Mouse (Mus musculus): ENCODE measurements around the gene Qrich1. TPM values are rescaled to one million over a fixed set of nuclear protein-coding genes. Genes with fewer than 3 reads are reported as not detected.
A peak's percentile ranks its signal among the peaks of the same experiment; 100 is the strongest.

Qrich1 gene
- total RNA-seq, 2 experiments from 2014 or later, result 123 to 130 TPM

DNA sequence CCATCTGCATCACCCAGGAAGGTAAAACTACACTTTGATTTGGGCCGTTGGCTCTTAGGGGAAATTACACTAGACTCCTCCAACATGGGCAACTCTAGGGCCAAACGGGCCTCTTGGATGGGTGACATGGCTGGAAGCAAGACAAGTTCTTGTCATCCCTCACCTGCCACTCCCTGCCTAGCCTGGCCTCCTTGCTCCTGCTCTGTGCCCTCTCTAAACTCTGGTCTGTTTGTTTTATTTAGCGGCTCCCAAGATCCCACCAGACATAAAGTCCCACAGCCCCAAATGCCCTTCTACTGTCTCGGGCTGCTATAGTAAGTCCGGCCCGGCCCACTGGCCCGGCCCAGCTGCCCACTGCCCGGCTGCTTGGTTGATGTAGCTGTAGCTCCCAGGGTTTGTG lies 47.1 kb downstream of the Qrich1 start:
- no peak for DNase-seq (ENCODE audit: low spot score in 2 of 2)

DNA sequence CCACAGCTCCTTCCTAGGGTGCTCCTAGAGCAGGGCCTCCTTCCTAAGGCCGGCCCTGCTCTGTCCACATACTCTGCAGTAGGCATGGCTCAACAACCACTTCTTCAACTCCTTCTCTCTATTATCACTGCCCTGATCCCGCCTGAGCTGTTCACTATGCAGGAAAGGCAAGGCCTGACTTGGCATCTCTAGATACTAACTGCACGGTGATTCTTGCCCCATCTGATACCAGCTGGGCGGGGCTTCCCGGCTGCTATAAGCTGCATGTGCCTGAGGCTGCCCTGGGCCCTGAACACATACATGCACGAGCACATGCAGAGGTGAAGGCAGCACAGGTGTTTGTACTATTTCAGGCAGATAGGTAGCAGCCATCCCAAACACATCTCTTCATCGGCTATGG lies 47.5 kb downstream of the Qrich1 start:
- no peak for DNase-seq (ENCODE audit: low spot score in 2 of 2)

- DNase-seq (ENCODE audit: low spot score in 2 of 2), result no peak
Measured at GRCm38 (mm10) chr9:108565881-108566814, 49.5 kb downstream of the Qrich1 start.

GRCm38 (mm10) chr9:108566815-108567776 lies 50.5 kb downstream of the Qrich1 start, which contains the start of gene Ndufaf3:
Gene Ndufaf3 (minus strand): TSS chr9:108567434.
- DNase-seq (ENCODE audit: low spot score in 2 of 2), result peak; percentile 96 to 97

GRCm38 (mm10) chr9:108567931-108568419 lies 51.4 kb downstream of the Qrich1 start:
- no peak for DNase-seq (ENCODE audit: low spot score in 2 of 2)

DNA sequence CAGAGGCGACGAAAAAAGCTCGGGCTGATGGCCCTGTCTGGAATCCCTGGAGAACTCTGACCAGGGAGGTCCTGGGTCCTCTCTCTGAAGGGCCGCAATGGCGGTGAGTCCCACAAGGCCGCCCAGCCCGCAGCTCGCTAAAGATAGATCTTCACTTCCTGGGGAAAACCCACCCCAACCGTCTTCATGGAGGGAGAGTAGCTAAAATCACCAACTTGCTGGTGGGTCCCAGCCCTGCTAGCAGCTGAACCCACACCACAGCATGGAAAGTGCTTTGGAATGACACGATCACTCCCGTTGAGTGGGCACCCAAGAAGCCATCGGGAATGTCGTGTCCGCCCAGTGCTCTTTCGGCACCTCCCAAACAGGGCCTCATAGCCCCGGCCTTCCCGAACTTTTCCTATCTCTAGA lies 51.9 kb downstream of the Qrich1 start:
- DNase-seq (ENCODE audit: low spot score in 2 of 2), result no peak

GRCm38 (mm10) chr9:108569381-108570206 lies 53.0 kb downstream of the Qrich1 start, which contains the start of gene Dalrd3:
Gene Dalrd3 (plus strand): TSS chr9:108569886.
- peak; percentile 77 to 92 for DNase-seq (ENCODE audit: low spot score in 2 of 2)

GRCm38 (mm10) chr9:108570207-108570896 lies 53.7 kb downstream of the Qrich1 start:
- peak in 1 of 2 experiments; percentile 77 for DNase-seq (ENCODE audit: low spot score in 2 of 2)

- DNase-seq (ENCODE audit: low spot score in 2 of 2), result no peak
Measured at GRCm38 (mm10) chr9:108571401-108571973, 54.9 kb downstream of the Qrich1 start.

DNA sequence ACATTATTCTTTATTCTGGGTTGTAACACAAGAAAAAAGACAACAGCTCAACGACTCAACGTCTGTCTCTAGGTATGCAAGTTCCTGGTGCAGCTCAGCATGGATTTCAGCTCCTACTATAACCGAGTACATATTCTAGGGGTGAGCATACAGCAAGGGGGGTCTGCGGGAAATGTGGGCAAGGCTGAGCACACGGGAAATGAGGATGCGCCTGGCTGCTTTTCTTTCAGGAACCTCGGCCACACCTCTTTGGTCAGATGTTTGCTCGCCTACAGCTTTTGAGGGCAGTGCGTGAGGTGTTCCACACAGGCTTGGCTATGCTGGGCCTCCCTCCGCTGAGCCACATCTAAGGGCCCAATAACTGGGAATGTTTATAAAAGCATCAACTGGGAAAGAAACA lies 55.7 kb downstream of the Qrich1 start:
- no peak for DNase-seq (ENCODE audit: low spot score in 2 of 2)

DNA sequence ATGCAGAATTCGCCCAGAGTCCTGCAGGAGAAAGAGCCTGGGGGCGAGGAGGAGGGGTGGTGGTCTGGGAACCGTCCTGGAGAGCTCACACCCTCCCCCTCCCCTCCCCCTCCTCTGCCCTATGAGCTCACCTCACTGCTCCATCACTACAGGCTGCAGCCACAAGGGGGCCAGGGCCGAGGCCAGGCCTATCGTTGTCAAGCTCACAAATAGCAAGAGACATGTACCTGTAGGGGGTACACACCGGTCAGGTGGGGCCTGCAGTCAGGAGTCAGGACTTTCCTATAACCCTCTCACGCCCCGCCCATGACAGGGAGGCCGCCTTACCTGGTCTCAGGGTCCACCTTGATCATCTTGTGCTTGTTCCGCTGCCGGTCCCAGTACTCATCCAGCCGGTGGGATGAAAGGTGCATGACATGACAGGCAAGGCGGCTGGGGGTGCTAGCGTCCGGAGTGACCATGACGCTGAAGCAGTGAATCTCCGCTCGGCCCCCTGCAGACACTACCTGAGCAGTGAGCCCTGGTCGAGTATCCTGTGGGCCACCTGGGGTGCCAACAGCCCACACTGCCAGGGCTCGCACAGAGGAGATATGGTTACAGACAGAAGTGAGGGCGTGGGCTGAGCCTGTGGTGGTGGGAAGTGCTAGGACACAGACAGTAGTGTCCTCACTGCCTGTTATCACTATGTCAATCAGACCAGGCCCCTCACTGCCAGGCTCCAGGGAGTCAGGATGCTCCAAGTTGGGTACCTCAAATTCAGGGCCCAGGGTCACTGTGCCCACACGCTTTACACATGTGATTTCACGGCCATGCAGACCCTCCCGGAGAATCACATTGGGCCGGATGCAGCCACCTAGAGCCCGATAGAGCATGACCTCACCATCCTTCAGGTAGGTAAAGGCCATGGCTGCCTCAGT lies 57.4 kb downstream of the Qrich1 start:
- DNase-seq (ENCODE audit: low spot score in 2 of 2), result no peak

DNA sequence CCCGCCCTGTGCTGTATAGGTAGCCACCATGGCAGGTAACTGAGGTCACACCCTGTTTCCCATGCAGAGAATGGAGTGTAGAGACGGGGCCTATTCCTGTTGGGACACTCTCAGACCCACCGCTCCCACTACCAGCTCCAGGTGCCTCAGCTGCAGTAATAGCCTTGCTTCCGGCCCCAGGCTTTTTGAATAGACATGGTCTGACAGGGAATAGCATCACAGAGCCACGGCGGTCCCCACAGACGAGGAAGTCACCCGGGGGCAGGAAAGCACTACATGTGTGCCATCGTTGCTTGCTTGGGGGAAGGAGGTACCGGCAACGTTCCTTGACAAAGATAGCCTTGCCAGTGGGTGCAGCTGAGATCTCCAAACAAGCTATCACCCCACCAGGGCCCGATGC lies 58.3 kb downstream of the Qrich1 start:
- DNase-seq (ENCODE audit: low spot score in 2 of 2), result no peak

DNA sequence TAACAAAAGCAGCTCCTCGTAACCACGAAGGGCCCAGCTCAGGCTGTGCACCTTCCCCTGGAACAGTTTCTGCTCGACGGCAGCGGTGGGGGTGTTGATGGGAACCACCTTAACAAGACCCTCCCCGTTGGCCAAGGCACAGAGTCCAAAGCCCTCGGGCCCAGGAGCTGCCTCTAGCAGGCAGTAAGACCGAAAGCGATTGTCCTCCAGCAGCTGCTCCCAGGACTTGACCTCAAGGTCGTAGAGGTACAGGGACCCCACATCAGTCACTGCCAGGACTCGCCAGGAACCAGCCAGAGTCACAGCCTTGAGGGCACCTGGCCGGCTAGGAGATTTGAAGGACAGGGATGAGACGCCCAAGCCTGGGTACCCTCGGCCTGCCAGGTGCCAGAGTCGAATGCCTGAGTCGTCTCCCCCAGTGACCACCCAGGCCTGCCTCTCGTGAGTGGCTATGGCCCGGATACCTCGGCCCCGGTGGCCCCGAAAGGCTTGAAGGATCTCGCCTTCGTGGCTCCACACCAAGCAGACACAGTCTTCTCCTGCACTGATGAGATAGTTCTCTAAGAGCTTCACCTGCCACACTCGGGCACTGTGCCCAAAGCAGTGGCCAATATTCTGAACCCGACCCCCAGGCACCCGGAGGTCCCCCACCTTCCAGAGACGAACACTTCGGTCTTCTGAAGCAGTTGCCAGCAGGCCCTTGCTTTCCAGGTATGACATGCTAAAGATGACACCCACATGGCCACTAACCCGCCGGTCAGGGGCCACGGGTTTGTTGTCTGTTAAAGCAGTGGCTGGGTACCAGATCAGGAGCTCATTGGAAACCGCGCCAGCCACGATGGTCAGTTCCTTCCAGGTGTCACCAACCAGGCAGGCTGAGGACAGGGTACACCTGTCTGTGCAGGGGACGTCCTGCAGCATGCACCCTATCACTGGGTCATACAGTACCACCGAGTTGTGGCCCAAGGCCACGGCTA lies 59.0 kb downstream of the Qrich1 start:
- no peak for DNase-seq (ENCODE audit: low spot score in 2 of 2)

DNA sequence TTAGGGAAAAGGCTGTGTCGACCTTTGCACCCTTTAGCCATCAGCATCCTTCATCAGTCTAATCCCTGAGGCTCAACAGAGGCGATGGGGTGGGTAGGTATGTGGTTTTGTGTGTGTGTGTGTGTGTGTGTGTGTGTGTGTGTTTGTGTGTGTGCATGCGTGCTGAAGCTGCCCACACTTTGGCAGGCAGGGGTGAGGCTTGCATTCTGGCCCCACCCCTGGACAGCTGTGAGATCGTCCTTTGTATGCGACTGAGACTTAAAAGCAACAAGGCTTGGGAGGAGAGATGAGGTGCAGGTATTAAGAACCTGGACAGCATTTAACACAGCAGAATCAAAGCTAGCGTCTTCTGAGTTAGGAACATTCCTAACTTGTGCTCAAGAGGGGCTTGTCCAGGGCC lies 60.4 kb downstream of the Qrich1 start:
- DNase-seq (ENCODE audit: low spot score in 2 of 2), result no peak

DNA sequence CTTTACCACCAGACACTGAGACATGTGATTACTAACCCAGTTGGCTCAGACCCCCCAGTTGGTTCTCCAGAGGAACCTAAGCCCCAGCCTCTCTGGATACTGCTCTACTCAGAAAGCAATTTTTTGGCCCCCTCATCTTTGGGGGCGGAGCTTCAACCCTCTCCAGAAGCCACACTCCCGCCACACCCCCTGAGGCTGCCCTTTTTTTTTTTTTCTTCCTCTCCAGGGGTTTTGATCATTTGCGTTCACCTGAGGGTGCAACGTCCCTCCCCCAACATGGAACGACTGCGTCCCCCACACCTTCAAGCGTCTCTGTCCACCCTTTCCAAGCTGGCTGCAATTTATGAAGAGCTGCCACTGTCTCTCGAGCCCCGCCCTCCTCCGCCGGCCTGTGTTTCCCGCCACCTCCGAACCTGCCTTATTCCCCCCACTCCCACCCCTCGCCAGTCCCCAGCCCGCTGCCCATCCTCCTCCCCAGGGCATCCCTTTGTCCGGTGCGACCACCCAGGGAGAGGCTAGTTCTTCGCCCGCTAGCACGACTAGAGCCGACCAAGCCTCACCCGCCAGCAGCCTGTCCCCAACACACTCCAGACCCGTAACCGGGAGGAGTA lies 61.4 kb downstream of the Qrich1 start:
- no peak for DNase-seq (ENCODE audit: low spot score in 2 of 2)

DNA sequence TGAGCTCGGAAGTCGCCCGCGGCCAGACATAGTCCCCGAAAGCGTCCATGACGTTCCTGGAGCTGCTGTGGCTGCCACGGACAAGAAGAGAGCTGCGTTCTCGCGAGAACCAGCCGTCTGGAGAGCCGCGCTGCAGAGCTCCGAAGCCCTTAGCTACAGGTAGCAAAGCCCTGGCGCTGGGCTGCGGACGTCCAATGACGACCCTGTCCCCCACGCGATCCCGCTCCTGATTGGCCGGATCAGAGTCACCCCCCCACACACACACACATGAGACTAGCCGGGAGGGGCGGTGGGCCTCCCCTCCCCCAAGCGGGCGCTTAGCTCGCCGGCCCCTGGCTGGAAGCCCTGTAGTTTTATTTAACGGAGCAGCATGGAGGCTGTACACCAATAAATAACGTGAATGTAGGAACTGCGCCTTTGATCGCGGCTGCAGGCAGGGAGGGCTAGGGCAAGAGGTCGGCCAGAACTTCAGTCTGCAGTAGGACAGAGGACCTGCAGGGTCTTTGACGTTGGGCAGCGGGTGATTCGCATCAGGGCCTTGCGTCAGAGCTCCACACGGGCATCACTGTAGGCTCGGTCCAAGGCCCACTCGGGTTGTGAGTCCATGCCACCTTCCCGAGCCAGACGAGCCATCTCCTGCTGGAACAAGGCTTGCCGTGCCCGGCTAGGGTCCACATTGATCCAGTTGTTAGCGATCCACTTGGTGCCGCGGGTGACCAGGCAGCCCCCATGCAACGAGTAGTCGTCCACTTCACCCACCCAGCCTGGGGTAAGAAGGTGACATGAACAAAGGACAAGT lies 62.1 kb downstream of the Qrich1 start, which contains the start of gene Wdr6:
TSS of gene Wdr6 (minus strand) at position 195 of the 799 bp plus-strand sequence.
- DNase-seq (ENCODE audit: low spot score in 2 of 2), result peak; percentile 92 to 95
